In genomic region chr4:140763158-140763557, GRCm38 (mm10) we compare ENCODE assay signal across 8 mouse cellular contexts. TPM values are rescaled to one million over a fixed set of nuclear protein-coding genes. Genes with fewer than 3 reads are reported as not detected.
DNase-seq lines count a peak whose midpoint lies in the region; ATAC-seq lines count a peak whose summit lies in the region.
"Had no signal": no experiment of that assay in that cellular context is flagged by ENCODE, and none has a peak within 500 bp of the region (broad histone marks: within the 10 kb centered on the region; RNA-seq: fewer than 3 reads in every experiment).

No protein-coding gene starts in this region.

- no peaks in the 10 kb centered on the region for H3K36me3 ChIP-seq in midbrain, embryonic 10.5 days
- no peaks in the 10 kb centered on the region for H3K36me3 ChIP-seq in midbrain, embryonic 16.5 days (ENCODE audit: control insufficient read depth, insufficient read depth, low read length)

- no peak for ATAC-seq in midbrain, embryonic 16.5 days

- no peak overlapping the region for H3K27ac ChIP-seq in midbrain, embryonic 10.5 days (replicated peaks)
- no peak overlapping the region for H3K27ac ChIP-seq in midbrain, embryonic 16.5 days (ENCODE audit: low read length)

- H3K4me3 ChIP-seq in midbrain, embryonic 10.5 days = no peak overlapping the region
- H3K4me3 ChIP-seq in midbrain, embryonic 16.5 days (ENCODE audit: low read depth, low read length) = no peak overlapping the region

- peaks cover 20% of the 10 kb centered on the region for H3K4me1 ChIP-seq in midbrain, embryonic 10.5 days
- no peaks in the 10 kb centered on the region for H3K4me1 ChIP-seq in midbrain, embryonic 16.5 days (ENCODE audit: control insufficient read depth, insufficient read depth, low read length)

- peak; percentile 67 for DNase-seq in midbrain, embryonic 10.5 days (ENCODE audit: low spot score)
- DNase-seq in T-cell, adult 2 months (ENCODE audit: low spot score) = peak; percentile 68
- peak; percentile 40 to 67 for DNase-seq in cerebellum, postnatal 14 days
- DNase-seq in heart, postnatal 4 days = peak; percentile 68
- peak; percentile 73 for DNase-seq in lung, postnatal 10 days
- DNase-seq in testis, postnatal 10 days (ENCODE audit: low spot score) = peak; percentile 85

- H3K9ac ChIP-seq in midbrain, embryonic 16.5 days (ENCODE audit: low read depth, low read length) = no peak overlapping the region

- WGBS in midbrain, embryonic 10.5 days = 19% methylated on average over 9 of the region's 9 CpGs
- 19% methylated on average over 9 of the region's 9 CpGs for WGBS in midbrain, embryonic 16.5 days

- no peaks in the 10 kb centered on the region for H3K9me3 ChIP-seq in midbrain, embryonic 10.5 days (replicated peaks)
- no peaks in the 10 kb centered on the region for H3K9me3 ChIP-seq in midbrain, embryonic 16.5 days (replicated peaks; ENCODE audit: control insufficient read depth, low read length, poor library complexity, severe bottlenecking)

- no peak overlapping the region for H3K4me2 ChIP-seq in midbrain, embryonic 16.5 days (ENCODE audit: low read length)

- peaks cover 4% of the 10 kb centered on the region for H3K27me3 ChIP-seq in midbrain, embryonic 10.5 days (ENCODE audit: low read depth, poor library complexity, severe bottlenecking)
- no peaks in the 10 kb centered on the region for H3K27me3 ChIP-seq in midbrain, embryonic 16.5 days (ENCODE audit: control insufficient read depth, insufficient read depth, low read depth, low read length)

RNA-seq across cellular contexts. Expression of gene Padi4, which starts 10.9 kb away (rescaled TPM):
- 0.54 and 0.55 TPM in 2 replicates for polyA plus RNA-seq in midbrain, embryonic 10.5 days (2016; fragmentation: Nextera tagmentation; extraction: Ambion mirVana)
- polyA plus RNA-seq in midbrain, embryonic 16.5 days (2015; fragmentation: Nextera tagmentation; extraction: Ambion mirVana) = 0.20 and 0.25 TPM in 2 replicates
- total RNA-seq in heart, postnatal 4 days (2021) = under 1 TPM; 0.63 to 0.74 TPM

RNA-seq across cellular contexts. Expression of gene Padi6, which starts 20.7 kb away (rescaled TPM):
- polyA plus RNA-seq in midbrain, embryonic 10.5 days (2016; fragmentation: Nextera tagmentation; extraction: Ambion mirVana) = 0.05 TPM in 1 of 2 replicates, not detected in the other
- not detected in 2 replicates for polyA plus RNA-seq in midbrain, embryonic 16.5 days (2015; fragmentation: Nextera tagmentation; extraction: Ambion mirVana)
- not detected for total RNA-seq in heart, postnatal 4 days (2021)
- total RNA-seq: layer of hippocampus, adult 8-10 months had no signal

RNA-seq across cellular contexts. Expression of gene Padi3, which starts 47.3 kb away (rescaled TPM):
- 0.10 and 0.15 TPM in 2 replicates for polyA plus RNA-seq in midbrain, embryonic 10.5 days (2016; fragmentation: Nextera tagmentation; extraction: Ambion mirVana)
- not detected in 2 replicates for polyA plus RNA-seq in midbrain, embryonic 16.5 days (2015; fragmentation: Nextera tagmentation; extraction: Ambion mirVana)
- under 1 TPM; 0.19 to 0.38 TPM for total RNA-seq in heart, postnatal 4 days (2021)
- total RNA-seq: layer of hippocampus, adult 8-10 months had no signal
